Mouse (Mus musculus) neural tube, embryonic 13.5 days (tissue): Measurements from ENCODE around the gene Upf3b. TPM values are rescaled to one million over a fixed set of nuclear protein-coding genes. Genes with fewer than 3 reads are reported as not detected.

ENCODE experiments used
- ATAC-seq: fragments of 200-750 bp; cut with Nextera tagmentation; 2 replicates; pipeline ENCODE4 v1.8.0; 2017; ENCODE audit warnings: low read depth, mild to moderate bottlenecking, moderate TSS enrichment, moderate library complexity
- H3K27ac ChIP-seq: fragments of 300-500 bp; sonication (generic); replicated peaks from 2 replicates; pipeline ENCODE4 v1.5.1; 2015; ENCODE audit warnings: moderate library complexity, mild to moderate bottlenecking, inconsistent platforms
- H3K27me3 ChIP-seq: fragments of 300-500 bp; sonication (generic); 2 replicates; pipeline ENCODE4 v1.6.1; 2015; ENCODE audit warnings: mild to moderate bottlenecking, inconsistent platforms
- H3K36me3 ChIP-seq: fragments of 300-500 bp; sonication (generic); 2 replicates; pipeline ENCODE4 v1.6.1; 2015; ENCODE audit warnings: mild to moderate bottlenecking, inconsistent platforms
- H3K4me1 ChIP-seq: fragments of 300-500 bp; sonication (generic); replicated peaks from 2 replicates; pipeline ENCODE4 v1.6.1; 2015; ENCODE audit warnings: inconsistent platforms
- H3K4me2 ChIP-seq: fragments of 300-500 bp; sonication (generic); 2 replicates; pipeline ENCODE4 v1.6.1; 2015; ENCODE audit warnings: inconsistent platforms, mild to moderate bottlenecking, moderate library complexity
- H3K4me3 ChIP-seq: fragments of 300-500 bp; sonication (generic); 2 replicates; pipeline ENCODE4 v1.5.1; 2015; ENCODE audit warnings: mild to moderate bottlenecking, inconsistent platforms
- H3K9ac ChIP-seq: fragments of 300-500 bp; sonication (generic); 2 replicates; pipeline ENCODE4 v1.6.1; 2015; ENCODE audit warnings: moderate library complexity, mild to moderate bottlenecking, inconsistent platforms
- H3K9me3 ChIP-seq: fragments of 300-500 bp; sonication (generic); 2 replicates; pipeline ENCODE4 v1.6.1; 2016; ENCODE audit warnings: inconsistent platforms
- WGBS: fragments of 180-500 bp; shearing (Covaris S2); methylation state at CpG from one replicate; pipeline ENCODE4 v1.1.7; 2015; 5-methylcytosine and 5-hydroxymethylcytosine counted together
- polyA plus RNA-seq: library from polyadenylated mRNA; unstranded; fragments of >200 nt; fragmentation: Nextera tagmentation; extraction: Ambion mirVana; gene quantifications from 2 replicates; pipeline ENCODE4 v1.2.1, GENCODE M21; 2015

The Upf3b gene
- polyA plus RNA-seq, 1 experiment from 2014 or later = 33.6 TPM

- no peaks in the 10 kb centered on the region for H3K27me3 ChIP-seq
- ATAC-seq = no peak
- H3K9ac ChIP-seq = no peak overlapping the region
- no peak overlapping the region for H3K27ac ChIP-seq
- WGBS = 86% methylated on average over 5 of the region's 5 CpGs
- H3K9me3 ChIP-seq = no peaks in the 10 kb centered on the region
- no peaks in the 10 kb centered on the region for H3K36me3 ChIP-seq
- H3K4me3 ChIP-seq = no peak overlapping the region
- no peaks in the 10 kb centered on the region for H3K4me1 ChIP-seq
- no peak overlapping the region for H3K4me2 ChIP-seq
Observed at GRCm38 (mm10) chrX:37068766-37069165, 41.4 kb downstream of the Upf3b start.

GRCm38 (mm10) chrX:37067299-37067698, 42.8 kb downstream of the Upf3b start:
- H3K9ac ChIP-seq = no peak overlapping the region
- H3K27me3 ChIP-seq = no peaks in the 10 kb centered on the region
- WGBS = 86% methylated on average over 3 of the region's 3 CpGs
- H3K4me2 ChIP-seq = no peak overlapping the region
- no peak for ATAC-seq
- no peak overlapping the region for H3K27ac ChIP-seq
- H3K36me3 ChIP-seq = no peaks in the 10 kb centered on the region
- no peaks in the 10 kb centered on the region for H3K9me3 ChIP-seq
- no peaks in the 10 kb centered on the region for H3K4me1 ChIP-seq
- no peak overlapping the region for H3K4me3 ChIP-seq

GRCm38 (mm10) chrX:37063902-37064301, 46.2 kb downstream of the Upf3b start:
- H3K4me2 ChIP-seq = no peak overlapping the region
- H3K9me3 ChIP-seq = no peaks in the 10 kb centered on the region
- ATAC-seq = no peak
- H3K4me3 ChIP-seq = no peak overlapping the region
- H3K4me1 ChIP-seq = no peaks in the 10 kb centered on the region
- H3K9ac ChIP-seq = no peak overlapping the region
- H3K36me3 ChIP-seq = no peaks in the 10 kb centered on the region
- H3K27me3 ChIP-seq = no peaks in the 10 kb centered on the region
- WGBS = 90% methylated on average over 9 of the region's 9 CpGs
- H3K27ac ChIP-seq = no peak overlapping the region

- peaks cover 62% of the 10 kb centered on the region for H3K27me3 ChIP-seq
- H3K9me3 ChIP-seq = no peaks in the 10 kb centered on the region
- H3K27ac ChIP-seq = no peak overlapping the region
- H3K4me2 ChIP-seq = peak overlapping the region; percentile 63
- H3K4me3 ChIP-seq = peak overlapping the region; percentile 39
- 19% methylated on average over 70 of the region's 70 CpGs for WGBS
- peaks cover 15% of the 10 kb centered on the region; the same call in 1 of the 2 replicates for H3K4me1 ChIP-seq
- H3K9ac ChIP-seq = peak overlapping the region; percentile 47; the same call in 1 of the 2 replicates
- no peaks in the 10 kb centered on the region for H3K36me3 ChIP-seq
- peak; percentile 53 for ATAC-seq
Observed at GRCm38 (mm10) chrX:37048890-37049823, 61.0 kb downstream of the Upf3b start.

- H3K4me1 ChIP-seq = peaks cover 15% of the 10 kb centered on the region; the same call in 1 of the 2 replicates
- peaks cover 62% of the 10 kb centered on the region for H3K27me3 ChIP-seq
- H3K4me3 ChIP-seq = peak within 1 kb of the TSS; percentile 39
- H3K9ac ChIP-seq = peak within 1 kb of the TSS; percentile 47; the same call in 1 of the 2 replicates
- 17% methylated on average over 34 of the region's 38 CpGs for WGBS
- H3K36me3 ChIP-seq = no peaks in the 10 kb centered on the region
- H3K27ac ChIP-seq = no peak within 1 kb of the TSS
- H3K4me2 ChIP-seq = peak within 1 kb of the TSS; percentile 63
- H3K9me3 ChIP-seq = no peaks in the 10 kb centered on the region
- ATAC-seq = no peak
Observed at GRCm38 (mm10) chrX:37048066-37048889, 61.8 kb downstream of the Upf3b start, which contains the start of gene Sowahd. TSS of gene Sowahd (plus strand) at chrX:37048845.

- Histone ChIP-seq H3K36me3 (no peaks in the 10 kb centered on the region), H3K9me3 (peaks cover 4% of the 10 kb centered on the region; the same call in 1 of the 2 replicates), H3K9ac (no peak overlapping the region), H3K27me3 (peaks cover 14% of the 10 kb centered on the region), H3K27ac (no peak overlapping the region), H3K4me3 (no peak overlapping the region), H3K4me1 (no peaks in the 10 kb centered on the region), H3K4me2 (no peak overlapping the region)
- ATAC-seq = no peak
- 24% methylated on average over 9 of the region's 9 CpGs for WGBS
Observed at GRCm38 (mm10) chrX:37042726-37043125, 67.4 kb downstream of the Upf3b start.

Other genes with a start within 250 kb of the Upf3b start
- gene Ube2a, start 236.4 kb downstream of the Upf3b start, polyA plus RNA-seq = 129 and 135 TPM in 2 replicates
- gene C330007P06Rik, start 236.2 kb downstream of the Upf3b start, polyA plus RNA-seq = 23.9 and 29.0 TPM in 2 replicates
- gene Nkrf, start 207.4 kb downstream of the Upf3b start, polyA plus RNA-seq = 13.6 and 15.5 TPM in 2 replicates
- gene Sept6, start 118.5 kb downstream of the Upf3b start, polyA plus RNA-seq = 77.9 and 85.3 TPM in 2 replicates
- 0.15 TPM in 1 of 2 replicates, not detected in the other for gene Sowahd, start 61.5 kb downstream of the Upf3b start, polyA plus RNA-seq
- gene Rpl39, start 24.9 kb downstream of the Upf3b start, polyA plus RNA-seq = 319 and 363 TPM in 2 replicates
- gene Nkap, start 16.5 kb upstream of the Upf3b start, polyA plus RNA-seq = 22.8 and 23.0 TPM in 2 replicates
- gene Akap14, start 58.5 kb upstream of the Upf3b start, polyA plus RNA-seq = 0.21 and 0.43 TPM in 2 replicates
- gene Ndufa1, start 80.8 kb upstream of the Upf3b start, polyA plus RNA-seq = 592 and 661 TPM in 2 replicates
- 18.9 and 20.0 TPM in 2 replicates for gene Rnf113a1, start 80.9 kb upstream of the Upf3b start, polyA plus RNA-seq
- gene Gm9, start 100.7 kb upstream of the Upf3b start, polyA plus RNA-seq = not detected in 2 replicates
- not detected in 2 replicates for gene Rhox1, start 111.9 kb upstream of the Upf3b start, polyA plus RNA-seq
- gene Rhox2a, start 134.7 kb upstream of the Upf3b start, polyA plus RNA-seq = not detected in 2 replicates
- not detected in 2 replicates for gene Rhox3a, start 139.6 kb upstream of the Upf3b start, polyA plus RNA-seq
- not detected in 2 replicates for gene Rhox4a, start 155.0 kb upstream of the Upf3b start, polyA plus RNA-seq